Mouse (Mus musculus) intestine, embryonic 15.5 days (tissue): ENCODE measurements at regions not wholly inside any gene's neighbourhood (a gene's known extent, or its start where the extent isn't known, plus 50 kb on each side); places are given as distances from the start of the nearest gene placed in this dataset.

Experiments used
- ATAC-seq: fragments of 200-750 bp; cut with Nextera tagmentation; 2 replicates; pipeline ENCODE4 v1.8.0; 2017; ENCODE audit warnings: moderate TSS enrichment, moderate library complexity
- H3K27ac ChIP-seq: fragments of 300-500 bp; sonication (generic); 2 replicates; pipeline ENCODE4 v1.5.1; 2015; ENCODE audit warnings: mild to moderate bottlenecking, inconsistent platforms
- H3K27me3 ChIP-seq: fragments of 300-500 bp; sonication (generic); replicated peaks from 2 replicates; pipeline ENCODE4 v1.6.1; 2015; ENCODE audit warnings: inconsistent platforms
- H3K36me3 ChIP-seq: fragments of 300-500 bp; sonication (generic); 2 replicates; pipeline ENCODE4 v1.6.1; 2015; ENCODE audit warnings: inconsistent platforms
- H3K4me1 ChIP-seq: fragments of 300-500 bp; sonication (generic); replicated peaks from 2 replicates; pipeline ENCODE4 v1.6.1; 2015; ENCODE audit warnings: inconsistent platforms
- H3K4me2 ChIP-seq: fragments of 300-500 bp; sonication (generic); replicated peaks from 2 replicates; pipeline ENCODE4 v1.6.1; 2015; ENCODE audit warnings: mild to moderate bottlenecking, inconsistent platforms
- H3K4me3 ChIP-seq: fragments of 300-500 bp; sonication (generic); replicated peaks from 2 replicates; pipeline ENCODE4 v1.5.1; 2015; ENCODE audit warnings: inconsistent platforms
- H3K9ac ChIP-seq: fragments of 300-500 bp; sonication (generic); 2 replicates; pipeline ENCODE4 v1.6.1; 2015; ENCODE audit warnings: inconsistent platforms
- H3K9me3 ChIP-seq: fragments of 300-500 bp; sonication (generic); 2 replicates; pipeline ENCODE4 v1.6.1; 2016; ENCODE audit warnings: inconsistent platforms
- WGBS: fragments of 180-500 bp; shearing (Covaris S2); methylation state at CpG from one replicate; pipeline ENCODE4 v1.1.7; 2015; 5-methylcytosine and 5-hydroxymethylcytosine counted together

DNA sequence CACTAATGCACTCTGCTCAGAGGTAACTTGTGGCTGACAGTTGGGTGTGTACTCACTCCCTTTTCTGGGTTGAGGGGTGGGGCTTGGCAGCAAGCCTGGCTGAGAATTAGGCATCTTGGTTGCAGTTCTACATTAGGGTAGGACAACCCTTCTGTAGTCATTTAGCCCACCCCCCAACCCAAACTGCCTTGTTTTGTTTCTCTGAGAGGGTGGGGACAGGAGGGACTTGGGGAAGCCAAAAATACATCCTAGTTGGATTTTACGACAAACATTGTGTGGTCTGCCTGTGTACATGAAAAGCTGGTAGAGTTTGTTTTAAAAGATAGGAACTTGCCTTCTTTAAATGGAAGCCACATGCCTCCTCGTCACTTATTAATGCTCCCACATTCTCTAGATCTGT, 146.8 kb upstream of the Gdnf start:
- H3K36me3 ChIP-seq, result no peaks in the 10 kb centered on the region

DNA sequence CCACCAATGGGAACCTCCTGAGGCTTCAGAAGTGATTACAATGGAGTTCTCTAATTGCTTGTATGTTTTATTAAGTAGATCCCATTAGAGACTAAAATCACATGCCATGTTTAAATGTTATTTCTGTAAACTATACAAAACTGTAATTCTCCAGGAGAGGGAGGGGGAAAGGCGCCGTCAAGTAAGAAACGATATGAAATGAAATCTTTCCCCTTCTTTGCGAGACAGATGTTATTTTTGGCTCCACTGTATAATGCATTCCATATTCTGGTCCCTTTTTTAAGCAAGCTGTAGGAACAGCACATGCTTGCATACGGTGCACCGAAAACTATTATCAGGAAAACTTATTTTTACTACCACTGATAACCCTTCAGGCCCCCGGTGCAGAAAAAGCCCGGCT, 141.0 kb upstream of the Gdnf start:
- Histone ChIP-seq H3K36me3 (no peaks in the 10 kb centered on the region), H3K27me3 (no peaks in the 10 kb centered on the region), H3K4me2 (no peak overlapping the region), H3K9ac (no peak overlapping the region), H3K4me1 (no peaks in the 10 kb centered on the region), H3K9me3 (no peaks in the 10 kb centered on the region), H3K4me3 (no peak overlapping the region), H3K27ac (no peak overlapping the region)
- WGBS, result 64% methylated on average over 8 of the region's 8 CpGs
- ATAC-seq, result no peak

More for the DNA sequence above, 146.8 kb upstream of the Gdnf start:
- Histone ChIP-seq H3K9me3 (no peaks in the 10 kb centered on the region), H3K4me2 (no peak overlapping the region), H3K4me1 (no peaks in the 10 kb centered on the region), H3K27me3 (no peaks in the 10 kb centered on the region), H3K9ac (no peak overlapping the region), H3K27ac (no peak overlapping the region), H3K4me3 (no peak overlapping the region)
- 34% methylated on average over 2 of the region's 2 CpGs for WGBS
- no peak for ATAC-seq

DNA sequence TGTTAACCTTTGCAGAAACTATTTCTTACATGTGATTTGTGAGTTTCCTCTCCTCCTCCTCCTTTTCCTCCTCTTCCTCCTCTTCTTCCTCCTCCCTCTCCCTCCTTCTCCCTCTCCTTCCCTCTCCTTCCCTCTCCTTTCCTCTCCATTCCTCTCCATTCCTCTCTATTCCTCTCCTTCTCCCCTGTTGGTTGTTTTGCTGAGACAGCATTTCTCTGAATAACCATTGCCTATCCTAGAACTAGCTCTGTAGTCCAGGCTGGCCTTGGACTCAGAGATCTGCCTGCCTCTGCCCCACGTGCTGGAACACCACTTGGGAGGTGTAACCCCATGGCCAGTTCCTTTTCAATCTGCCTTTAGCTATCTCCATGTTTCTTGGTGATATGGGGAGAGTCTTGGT, 133.7 kb upstream of the Gdnf start:
- Histone ChIP-seq H3K4me3 (no peak overlapping the region), H3K4me2 (no peak overlapping the region), H3K36me3 (no peaks in the 10 kb centered on the region), H3K9ac (no peak overlapping the region), H3K27me3 (no peaks in the 10 kb centered on the region), H3K4me1 (no peaks in the 10 kb centered on the region), H3K27ac (no peak overlapping the region), H3K9me3 (no peaks in the 10 kb centered on the region)
- 67% methylated on average over 1 of the region's 1 CpGs for WGBS
- no peak for ATAC-seq

DNA sequence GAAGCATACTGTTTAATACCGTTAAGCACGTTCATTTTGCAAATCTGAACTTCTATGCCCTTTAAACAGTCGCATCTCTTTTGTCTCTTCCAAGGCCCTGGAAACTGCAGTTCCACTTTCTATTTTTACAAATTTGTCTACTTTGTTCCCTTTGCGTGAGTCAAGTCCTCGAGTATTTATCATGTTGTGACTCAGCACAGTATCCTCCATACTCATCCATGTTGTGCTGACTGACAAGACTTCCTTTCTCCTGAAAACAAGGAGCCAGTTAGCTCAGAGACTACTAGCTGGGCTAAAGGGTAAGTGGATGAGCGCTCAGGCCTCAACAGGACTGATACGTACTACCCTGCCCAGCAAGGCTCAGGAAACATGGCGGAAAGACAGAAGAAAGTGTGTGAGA, 131.9 kb upstream of the Gdnf start:
- Histone ChIP-seq H3K4me1 (no peaks in the 10 kb centered on the region), H3K36me3 (no peaks in the 10 kb centered on the region), H3K9me3 (no peaks in the 10 kb centered on the region), H3K4me3 (no peak overlapping the region), H3K9ac (no peak overlapping the region), H3K4me2 (no peak overlapping the region), H3K27ac (no peak overlapping the region), H3K27me3 (no peaks in the 10 kb centered on the region)
- no peak for ATAC-seq
- WGBS, result 92% methylated on average over 8 of the region's 8 CpGs

DNA sequence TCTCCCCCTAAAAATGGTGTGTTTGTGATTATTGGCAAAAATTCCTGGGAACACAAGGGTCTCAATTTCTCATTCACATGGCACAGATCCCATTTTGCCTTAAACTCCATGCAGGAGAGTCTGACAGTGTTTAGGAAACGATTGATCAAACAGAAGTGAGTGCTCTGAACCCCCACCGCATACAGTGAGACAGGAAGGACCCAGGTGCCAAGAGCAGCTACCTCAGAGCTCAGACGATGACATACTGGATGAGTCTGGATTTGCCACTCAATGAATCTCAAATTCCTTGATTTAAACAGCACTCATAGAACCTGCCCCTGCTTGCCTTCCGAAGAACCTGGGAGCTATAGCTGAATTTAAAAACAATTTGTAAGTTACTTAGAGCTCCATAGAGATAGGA, 129.6 kb upstream of the Gdnf start:
- WGBS, result 50% methylated on average over 4 of the region's 4 CpGs
- no peak overlapping the region for H3K4me2 ChIP-seq
- H3K36me3 ChIP-seq, result no peaks in the 10 kb centered on the region
- no peaks in the 10 kb centered on the region for H3K4me1 ChIP-seq
- H3K4me3 ChIP-seq, result no peak overlapping the region
- no peak for ATAC-seq
- H3K27me3 ChIP-seq, result no peaks in the 10 kb centered on the region
- H3K9ac ChIP-seq, result no peak overlapping the region
- H3K9me3 ChIP-seq, result no peaks in the 10 kb centered on the region
- H3K27ac ChIP-seq, result no peak overlapping the region

DNA sequence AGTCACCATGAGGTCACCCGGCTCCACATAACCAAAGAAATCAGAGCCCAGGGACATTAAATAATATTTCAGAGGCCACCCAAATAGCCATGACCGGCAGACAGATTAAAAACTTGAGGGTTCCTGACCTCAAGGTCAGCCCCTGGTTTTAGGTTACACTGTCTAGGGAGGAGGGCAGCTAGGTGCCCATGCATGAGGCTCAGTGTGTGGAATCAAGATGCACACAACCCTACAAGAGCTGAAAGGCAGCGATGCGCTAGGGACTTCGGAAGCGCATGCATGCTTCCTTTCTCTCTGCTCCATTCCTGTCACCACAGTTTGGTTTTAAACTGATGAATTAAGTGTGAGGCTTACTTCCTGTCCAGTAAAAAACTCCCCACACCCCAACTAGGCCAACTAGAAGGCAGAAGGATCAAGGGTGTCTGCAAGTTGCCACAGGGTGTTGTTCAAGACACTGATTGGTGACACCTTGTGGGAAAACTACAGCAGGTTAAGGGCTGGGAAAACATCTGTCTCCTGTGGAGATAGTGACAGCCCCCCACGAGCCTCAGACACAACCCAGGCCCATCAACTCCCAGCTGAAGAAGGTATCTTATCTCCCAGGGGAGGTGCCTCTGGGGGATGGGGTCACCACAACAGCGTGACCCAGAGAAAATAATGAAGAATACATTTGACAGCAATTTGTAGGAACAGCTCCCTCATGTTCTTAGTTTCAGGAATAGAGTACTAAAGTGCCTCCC, 127.2 kb upstream of the Gdnf start:
- H3K4me1 ChIP-seq, result no peaks in the 10 kb centered on the region
- no peak overlapping the region for H3K9ac ChIP-seq
- WGBS, result 56% methylated on average over 8 of the region's 8 CpGs
- no peak overlapping the region for H3K4me3 ChIP-seq
- no peak for ATAC-seq
- H3K27me3 ChIP-seq, result no peaks in the 10 kb centered on the region
- H3K36me3 ChIP-seq, result no peaks in the 10 kb centered on the region
- no peak overlapping the region for H3K4me2 ChIP-seq
- H3K27ac ChIP-seq, result no peak overlapping the region
- no peaks in the 10 kb centered on the region for H3K9me3 ChIP-seq

DNA sequence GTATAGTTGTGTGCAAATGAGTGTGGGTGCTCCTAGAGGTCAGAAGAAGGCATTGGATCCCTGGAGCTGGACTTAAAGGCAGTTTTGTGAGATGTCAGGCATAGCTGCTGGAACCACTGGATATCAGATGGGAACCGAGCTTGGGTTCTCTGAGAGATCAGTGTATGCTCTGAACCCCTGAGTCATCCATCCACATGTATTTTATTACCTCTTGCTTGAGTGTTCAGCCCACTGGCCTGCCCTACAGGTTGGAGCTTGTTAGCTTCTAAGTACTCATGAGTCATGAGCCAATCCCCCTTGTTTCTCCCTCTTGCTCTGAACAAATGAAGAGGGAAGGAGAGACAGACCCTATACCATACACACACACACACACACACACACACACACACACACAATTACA, 119.4 kb upstream of the Gdnf start:
- H3K4me2 ChIP-seq, result no peak overlapping the region
- H3K9me3 ChIP-seq, result no peaks in the 10 kb centered on the region
- ATAC-seq, result no peak
- H3K27ac ChIP-seq, result no peak overlapping the region
- H3K9ac ChIP-seq, result no peak overlapping the region
- no peaks in the 10 kb centered on the region for H3K4me1 ChIP-seq
- 82% methylated on average over 1 of the region's 1 CpGs for WGBS
- H3K27me3 ChIP-seq, result no peaks in the 10 kb centered on the region
- H3K4me3 ChIP-seq, result no peak overlapping the region
- H3K36me3 ChIP-seq, result no peaks in the 10 kb centered on the region

DNA sequence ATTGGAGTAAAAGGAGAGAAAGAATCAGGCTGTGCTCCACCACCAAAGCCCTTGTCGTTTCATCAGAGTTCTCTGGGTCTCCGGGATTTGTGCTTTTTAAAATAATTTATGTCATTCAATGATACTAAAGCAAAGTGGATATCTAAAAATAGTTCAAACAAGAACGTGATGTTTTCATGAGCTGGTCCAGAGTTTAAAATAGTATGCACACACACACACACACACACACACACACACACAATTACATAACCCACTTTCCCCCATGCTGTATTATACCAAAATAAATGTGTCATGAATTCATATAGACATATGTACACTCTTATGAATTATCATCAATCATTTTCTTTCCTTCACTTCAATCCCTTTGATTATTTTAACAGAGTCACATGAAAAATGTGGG, 118.5 kb upstream of the Gdnf start:
- Histone ChIP-seq H3K4me2 (no peak overlapping the region), H3K27me3 (no peaks in the 10 kb centered on the region), H3K9me3 (no peaks in the 10 kb centered on the region), H3K9ac (no peak overlapping the region), H3K27ac (no peak overlapping the region), H3K4me3 (no peak overlapping the region), H3K36me3 (no peaks in the 10 kb centered on the region), H3K4me1 (no peaks in the 10 kb centered on the region)
- no peak for ATAC-seq
- 48% methylated on average over 3 of the region's 3 CpGs for WGBS

DNA sequence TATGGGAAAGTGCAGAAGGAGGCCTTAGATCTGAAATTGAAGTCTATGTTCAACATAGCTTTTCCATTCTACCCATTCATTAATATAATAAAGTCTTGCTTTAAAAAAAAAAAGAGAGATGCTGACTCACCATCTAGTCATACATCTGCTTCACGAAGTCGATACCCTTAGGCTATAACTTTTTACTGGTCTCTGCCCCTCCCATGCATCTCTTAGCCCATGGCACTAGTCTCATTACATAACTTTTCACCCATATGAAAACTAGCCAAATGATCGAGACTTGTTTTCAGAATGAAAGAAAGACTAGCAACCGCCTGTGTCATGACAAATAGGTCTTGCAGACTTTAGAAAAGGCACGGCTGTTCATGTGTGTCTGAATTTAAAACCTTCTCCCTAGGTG, 116.6 kb upstream of the Gdnf start:
- Histone ChIP-seq H3K36me3 (no peaks in the 10 kb centered on the region), H3K4me2 (no peak overlapping the region), H3K27me3 (no peaks in the 10 kb centered on the region), H3K4me3 (no peak overlapping the region), H3K9me3 (no peaks in the 10 kb centered on the region), H3K9ac (no peak overlapping the region), H3K27ac (no peak overlapping the region), H3K4me1 (no peaks in the 10 kb centered on the region)
- WGBS, result 87% methylated on average over 5 of the region's 5 CpGs
- no peak for ATAC-seq

DNA sequence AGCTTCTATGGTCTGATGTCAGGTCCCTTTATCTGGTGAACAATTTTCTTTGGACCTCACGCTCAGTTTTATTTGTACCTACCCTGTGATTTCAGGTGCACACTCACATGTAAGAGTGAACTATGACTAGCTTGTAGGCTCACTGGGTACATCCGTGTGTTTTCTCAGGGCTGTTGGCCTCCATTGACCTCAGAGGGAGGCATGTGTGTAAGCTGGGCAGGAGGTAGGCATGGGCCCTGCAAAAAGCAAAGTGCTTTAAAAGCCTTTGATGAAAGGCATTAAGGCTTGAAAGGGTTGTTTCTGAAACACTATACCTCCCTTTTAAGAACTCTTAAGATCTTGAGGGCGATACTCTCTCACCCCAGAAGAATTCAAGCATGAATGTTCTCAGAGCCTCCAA, 112.9 kb upstream of the Gdnf start:
- H3K9ac ChIP-seq, result no peak overlapping the region
- no peak overlapping the region for H3K4me3 ChIP-seq
- H3K27me3 ChIP-seq, result no peaks in the 10 kb centered on the region
- 75% methylated on average over 3 of the region's 3 CpGs for WGBS
- no peak overlapping the region for H3K27ac ChIP-seq
- H3K36me3 ChIP-seq, result no peaks in the 10 kb centered on the region
- H3K4me2 ChIP-seq, result no peak overlapping the region
- ATAC-seq, result no peak
- no peaks in the 10 kb centered on the region for H3K9me3 ChIP-seq
- H3K4me1 ChIP-seq, result no peaks in the 10 kb centered on the region

DNA sequence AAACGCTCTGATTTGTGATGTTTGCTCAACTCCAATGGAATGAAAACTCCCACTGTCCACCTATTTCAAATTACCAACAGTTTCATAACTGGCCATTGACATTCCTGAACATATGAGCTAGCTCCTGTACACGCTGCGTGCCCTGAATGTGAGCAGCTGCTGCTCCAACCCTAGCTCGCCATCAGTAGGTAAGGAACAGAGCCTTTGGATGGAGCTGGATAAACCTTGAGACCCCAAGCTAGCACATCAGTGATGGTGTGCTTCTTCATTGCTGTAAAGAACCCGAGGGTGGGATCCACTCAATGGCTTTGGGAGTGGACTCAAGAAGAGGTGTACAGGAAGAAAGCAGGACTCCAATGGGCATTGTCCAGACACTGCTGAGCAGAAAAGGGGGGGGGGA, 101.8 kb upstream of the Gdnf start:
- Histone ChIP-seq H3K27ac (no peak overlapping the region), H3K4me1 (no peaks in the 10 kb centered on the region), H3K9ac (no peak overlapping the region), H3K4me2 (no peak overlapping the region), H3K9me3 (no peaks in the 10 kb centered on the region), H3K4me3 (no peak overlapping the region), H3K27me3 (no peaks in the 10 kb centered on the region), H3K36me3 (no peaks in the 10 kb centered on the region)
- WGBS, result 91% methylated on average over 5 of the region's 5 CpGs
- ATAC-seq, result no peak

DNA sequence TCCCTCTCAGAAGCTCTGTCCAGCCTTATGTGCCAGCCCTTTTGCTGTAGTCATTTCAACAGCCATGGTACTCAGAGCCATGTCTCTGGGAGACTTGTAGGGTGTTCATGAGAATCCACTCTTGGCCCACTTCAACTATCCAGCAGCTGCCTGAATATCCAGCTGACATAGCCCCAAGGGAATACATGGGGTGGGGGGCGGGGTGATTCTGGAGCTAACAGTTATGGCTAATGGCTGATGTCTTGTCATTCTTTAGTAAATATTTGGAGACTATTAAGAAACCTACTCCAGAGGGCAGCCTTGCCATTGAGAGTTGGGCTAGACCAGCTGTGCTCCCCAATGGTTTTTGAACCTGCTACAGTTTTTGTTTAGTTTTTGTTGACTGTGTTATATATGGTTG, 96.0 kb upstream of the Gdnf start:
- Histone ChIP-seq H3K9me3 (no peaks in the 10 kb centered on the region), H3K4me1 (no peaks in the 10 kb centered on the region), H3K36me3 (no peaks in the 10 kb centered on the region), H3K27ac (no peak overlapping the region), H3K27me3 (no peaks in the 10 kb centered on the region), H3K9ac (no peak overlapping the region), H3K4me3 (no peak overlapping the region), H3K4me2 (no peak overlapping the region)
- ATAC-seq, result no peak
- 64% methylated on average over 1 of the region's 1 CpGs for WGBS

DNA sequence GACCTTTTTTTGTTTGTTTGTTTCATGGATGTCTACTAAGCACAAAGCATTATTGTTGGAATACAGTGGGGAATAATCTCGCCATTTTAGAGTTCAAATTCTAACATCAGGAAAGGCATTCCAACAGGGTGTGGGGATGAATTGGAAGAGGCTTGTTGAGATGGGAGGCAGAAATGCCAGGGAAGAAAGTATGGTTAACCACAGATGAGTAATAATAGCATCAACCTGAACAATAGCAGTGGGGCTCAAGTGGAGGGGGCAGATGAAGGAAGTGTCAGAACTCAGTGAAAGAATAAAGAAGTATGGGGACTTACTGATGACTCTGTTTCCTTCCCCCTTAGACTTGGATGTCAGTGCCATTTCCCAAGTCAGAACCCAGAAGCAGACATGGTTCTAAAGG, 94.5 kb upstream of the Gdnf start:
- no peak overlapping the region for H3K4me3 ChIP-seq
- no peaks in the 10 kb centered on the region for H3K4me1 ChIP-seq
- 92% methylated on average over 1 of the region's 1 CpGs for WGBS
- H3K36me3 ChIP-seq, result no peaks in the 10 kb centered on the region
- no peaks in the 10 kb centered on the region for H3K9me3 ChIP-seq
- no peak overlapping the region for H3K4me2 ChIP-seq
- no peak overlapping the region for H3K9ac ChIP-seq
- no peaks in the 10 kb centered on the region for H3K27me3 ChIP-seq
- H3K27ac ChIP-seq, result no peak overlapping the region
- ATAC-seq, result no peak
